10 mouse cellular contexts compared by ENCODE assay signal in the genomic region with DNA sequence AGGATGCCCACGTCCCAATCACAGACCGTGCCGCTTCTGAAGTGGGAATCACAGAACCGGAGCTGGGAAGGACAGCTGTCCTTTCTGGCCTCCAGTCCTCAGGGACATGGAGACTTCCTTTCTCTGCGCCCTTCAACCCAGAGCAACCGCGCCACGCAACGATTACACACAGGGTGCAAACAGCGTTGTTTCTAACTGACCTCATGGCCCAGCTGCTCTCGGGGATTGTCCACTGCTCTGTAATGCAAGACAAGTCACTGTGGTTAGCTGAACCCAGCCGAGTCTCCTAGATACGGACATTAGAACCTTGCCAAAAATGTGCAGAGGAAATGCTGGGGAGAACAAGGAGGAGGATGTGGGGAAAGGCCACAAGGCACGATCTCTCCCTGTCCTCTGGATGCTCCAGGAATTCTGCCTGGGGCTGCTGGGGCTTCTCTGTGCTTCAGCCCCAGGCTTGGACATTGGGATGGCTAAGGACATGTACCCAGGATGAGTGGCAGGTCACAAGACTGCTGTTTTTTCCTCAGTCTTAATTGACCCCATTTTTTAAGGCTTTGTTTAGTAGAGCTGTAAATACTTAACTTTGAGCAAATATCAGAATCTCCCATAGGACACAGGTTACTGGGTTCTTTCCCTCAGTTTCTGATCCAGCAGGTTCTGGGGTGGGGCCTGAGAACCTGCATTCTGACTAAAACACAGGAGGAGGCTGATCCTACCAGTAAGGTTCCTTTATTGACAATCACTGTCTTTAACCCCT. TPM values are rescaled to one million over a fixed set of nuclear protein-coding genes. Genes with fewer than 3 reads are reported as not detected.
DNase-seq lines count a peak whose midpoint lies in the region; ATAC-seq lines count a peak whose summit lies in the region.
"Had no signal": no experiment of that assay in that cellular context is flagged by ENCODE, and none has a peak within 500 bp of the region (broad histone marks: within the 10 kb centered on the region; RNA-seq: fewer than 3 reads in every experiment).

No protein-coding gene starts in this region.

- peak; percentile 17 for DNase-seq in embryo, embryonic 10 days (ENCODE audit: low spot score)
- DNase-seq in embryo, embryonic 11 days: no peak
- peak; percentile 83 for DNase-seq in 416B (ENCODE audit: low read depth)
- no peak for DNase-seq in liver, embryonic 13.5 days
- no peak for DNase-seq in right cerebral cortex, postnatal 14 days
- DNase-seq in layer of hippocampus, postnatal 36 days: no peak

- no peaks in the 10 kb centered on the region for H3K9me3 ChIP-seq in liver, embryonic 13.5 days (replicated peaks)
- no peaks in the 10 kb centered on the region for H3K9me3 ChIP-seq in forebrain, embryonic 12.5 days
- H3K9me3 ChIP-seq: liver, embryonic 15.5 days had no signal

- H3K4me2 ChIP-seq in liver, embryonic 13.5 days: no peak overlapping the region
- H3K4me2 ChIP-seq in forebrain, embryonic 12.5 days: no peak overlapping the region
- H3K4me2 ChIP-seq: liver, embryonic 15.5 days had no signal

- H3K27me3 ChIP-seq in liver, embryonic 13.5 days: peaks cover 22% of the 10 kb centered on the region
- peaks cover 22% of the 10 kb centered on the region for H3K27me3 ChIP-seq in forebrain, embryonic 12.5 days

- 31% methylated on average over 14 of the region's 14 CpGs for WGBS in liver, embryonic 13.5 days (ENCODE audit: insufficient replicate concordance)
- 80% methylated on average over 14 of the region's 14 CpGs for WGBS in forebrain, embryonic 12.5 days

- H3K4me3 ChIP-seq in liver, embryonic 13.5 days (replicated peaks): no peak overlapping the region
- H3K4me3 ChIP-seq in forebrain, embryonic 12.5 days (replicated peaks): no peak overlapping the region
- H3K4me3 ChIP-seq: liver, embryonic 15.5 days had no signal

- H3K4me1 ChIP-seq in liver, embryonic 13.5 days (replicated peaks): peaks cover 10% of the 10 kb centered on the region
- H3K4me1 ChIP-seq in forebrain, embryonic 12.5 days: peaks cover 9% of the 10 kb centered on the region

- H3K27ac ChIP-seq in liver, embryonic 13.5 days: no peak overlapping the region; the same call in 1 of the 2 replicates
- H3K27ac ChIP-seq in forebrain, embryonic 12.5 days: no peak overlapping the region
- H3K27ac ChIP-seq: liver, embryonic 15.5 days had no signal

- no peak overlapping the region for H3K9ac ChIP-seq in liver, embryonic 13.5 days
- H3K9ac ChIP-seq in forebrain, embryonic 12.5 days: no peak overlapping the region
- H3K9ac ChIP-seq: liver, embryonic 15.5 days had no signal

- no peaks in the 10 kb centered on the region for H3K36me3 ChIP-seq in liver, embryonic 13.5 days
- H3K36me3 ChIP-seq in forebrain, embryonic 12.5 days (replicated peaks): no peaks in the 10 kb centered on the region
- H3K36me3 ChIP-seq: liver, embryonic 15.5 days had no signal

- 0 out of 2 replicates have a peak, but pooled peaks have one; percentile 17 for ATAC-seq in granulocyte monocyte progenitor cell, adult 5-6 weeks (replicated peaks; ENCODE audit: poor library complexity, severe bottlenecking)
- ATAC-seq in liver, embryonic 13.5 days (ENCODE audit: low read depth): peak; percentile 33; the same call in 1 of the 2 replicates
- no peak for ATAC-seq in forebrain, embryonic 12.5 days (ENCODE audit: low FRiP score)

RNA-seq across cellular contexts. Expression of a gene that starts 4.9 kb away (rescaled TPM):
- total RNA-seq in granulocyte monocyte progenitor cell, adult 5-6 weeks (2014; fragmentation: Nextera tagmentation): 0.17 TPM in 1 of 2 replicates, not detected in the other
- total RNA-seq in granulocyte monocyte progenitor cell, adult 5-6 weeks (2017): not detected in 2 replicates
- polyA plus RNA-seq in liver, embryonic 13.5 days (2015; fragmentation: Nextera tagmentation; extraction: Ambion mirVana): 0.16 and 0.21 TPM in 2 replicates
- total RNA-seq in layer of hippocampus, postnatal 36 days (2021): 1 to 10 TPM; 1.8 TPM
- polyA plus RNA-seq in forebrain, embryonic 12.5 days (2016; fragmentation: Nextera tagmentation; extraction: Ambion mirVana): 0.36 and 0.45 TPM in 2 replicates

RNA-seq across cellular contexts. Expression of a gene that starts 19.5 kb away (rescaled TPM):
- not detected in 2 replicates for total RNA-seq in granulocyte monocyte progenitor cell, adult 5-6 weeks (2014; fragmentation: Nextera tagmentation)
- total RNA-seq in granulocyte monocyte progenitor cell, adult 5-6 weeks (2017): not detected in 2 replicates
- polyA plus RNA-seq in liver, embryonic 13.5 days (2015; fragmentation: Nextera tagmentation; extraction: Ambion mirVana): not detected in 2 replicates
- not detected for total RNA-seq in layer of hippocampus, postnatal 36 days (2021)
- polyA plus RNA-seq in forebrain, embryonic 12.5 days (2016; fragmentation: Nextera tagmentation; extraction: Ambion mirVana): not detected in 2 replicates
- polyA plus RNA-seq: cerebellum, adult 2 months had no signal

Comparison
In these comparisons a context has a peak if more than half of its experiments do, and no peak if none do; other contexts are left out.
1. DNase-seq: peak in embryo, embryonic 10 days (single experiment) and 416B (single experiment); none in embryo, embryonic 11 days (single experiment), liver, embryonic 13.5 days (single experiment), right cerebral cortex, postnatal 14 days (single experiment) and layer of hippocampus, postnatal 36 days (0 of 2).